Mouse (Mus musculus) skeletal muscle tissue, adult 2 months (tissue): ENCODE data around the gene Dnaaf5.

Source experiments
- DNase-seq: peaks from one replicate; pipeline ENCODE4 v3.0.0-alpha.2; 2012; ENCODE audit warnings: low read depth, low spot score

The Dnaaf5 gene

DNA sequence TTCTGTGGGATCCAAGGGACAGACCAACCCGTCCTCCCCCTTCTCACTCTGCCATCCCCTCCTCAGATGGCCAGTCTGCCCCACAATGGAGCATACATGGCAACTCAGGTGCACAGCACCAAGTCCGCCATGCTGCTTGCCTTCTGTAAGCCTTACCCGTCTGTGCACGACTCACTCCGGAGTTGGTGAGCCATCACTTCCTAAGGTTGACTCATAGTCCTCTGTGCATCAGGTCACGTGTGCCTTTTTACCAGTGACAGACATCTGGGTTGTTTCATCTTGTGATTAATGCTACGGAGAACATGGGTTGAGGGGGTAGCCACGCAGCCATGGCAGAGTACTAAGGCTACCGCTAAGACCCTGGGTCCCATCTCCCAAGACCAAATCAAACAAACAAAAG is 9.4 kb upstream of the Dnaaf5 start:
- no peak for DNase-seq

GRCm38 (mm10) chr5:139141326-139141725 is 8.7 kb upstream of the Dnaaf5 start:
- DNase-seq = no peak

- DNase-seq = no peak
Measured at GRCm38 (mm10) chr5:139143890-139144289, 6.1 kb upstream of the Dnaaf5 start.

DNA sequence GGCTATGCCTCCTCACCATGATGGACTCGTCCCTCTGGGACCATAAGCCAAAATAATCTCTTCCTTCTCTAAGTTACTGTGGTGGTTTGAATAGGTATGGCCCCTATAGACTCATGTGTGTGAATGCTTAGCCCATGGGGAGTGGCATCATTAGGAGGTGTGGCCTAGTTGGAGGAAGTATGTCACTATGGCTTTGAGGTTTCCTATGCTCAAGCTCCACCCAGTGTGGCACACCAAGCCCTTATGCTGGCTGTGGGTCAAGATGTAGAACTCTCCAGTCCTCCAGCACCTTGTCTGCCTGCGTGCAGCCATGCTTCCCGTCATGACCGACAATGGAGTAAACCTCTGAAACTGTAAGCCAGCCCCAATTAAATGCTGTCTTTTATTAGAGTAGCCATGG is 4.3 kb upstream of the Dnaaf5 start:
- DNase-seq = no peak

GRCm38 (mm10) chr5:139146476-139147075 is 3.4 kb upstream of the Dnaaf5 start:
- no peak for DNase-seq

GRCm38 (mm10) chr5:139147178-139148078 is 2.6 kb upstream of the Dnaaf5 start:
- DNase-seq = no peak

DNA sequence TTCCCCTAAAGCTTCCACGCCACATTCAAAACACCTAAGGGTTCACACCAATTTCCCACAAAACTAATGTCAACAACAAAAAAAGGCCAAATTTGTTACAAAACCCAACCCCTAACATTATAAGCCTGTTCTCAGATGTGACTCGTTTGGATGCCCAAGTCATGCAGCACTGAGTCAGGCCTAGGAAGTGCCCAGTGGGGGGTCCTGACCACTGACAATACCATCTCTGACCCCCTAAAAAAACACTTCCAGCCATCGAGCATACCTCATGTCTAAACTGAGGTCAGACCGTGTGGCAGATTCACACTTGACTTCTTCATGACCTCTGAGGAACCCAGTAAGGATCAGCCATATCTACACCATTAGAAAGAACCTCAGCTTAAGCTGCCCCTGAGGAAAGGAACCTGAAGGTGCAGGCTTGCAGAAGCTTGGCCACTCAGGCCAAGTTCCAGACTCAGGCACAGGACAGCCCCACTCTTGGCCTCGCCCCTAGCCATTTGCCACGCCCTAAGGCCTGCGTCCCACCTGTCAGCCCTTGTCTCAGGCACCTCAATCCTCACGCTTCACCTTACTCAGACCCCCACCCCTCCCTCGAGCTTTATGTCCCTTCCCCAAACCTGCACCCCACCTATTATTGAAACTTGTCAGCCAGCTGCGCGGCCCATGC is 884 bp upstream of the Dnaaf5 start:
- no peak for DNase-seq

- no peak for DNase-seq
Measured at GRCm38 (mm10) chr5:139150603-139151031, 594 bp downstream of the Dnaaf5 start.

DNA sequence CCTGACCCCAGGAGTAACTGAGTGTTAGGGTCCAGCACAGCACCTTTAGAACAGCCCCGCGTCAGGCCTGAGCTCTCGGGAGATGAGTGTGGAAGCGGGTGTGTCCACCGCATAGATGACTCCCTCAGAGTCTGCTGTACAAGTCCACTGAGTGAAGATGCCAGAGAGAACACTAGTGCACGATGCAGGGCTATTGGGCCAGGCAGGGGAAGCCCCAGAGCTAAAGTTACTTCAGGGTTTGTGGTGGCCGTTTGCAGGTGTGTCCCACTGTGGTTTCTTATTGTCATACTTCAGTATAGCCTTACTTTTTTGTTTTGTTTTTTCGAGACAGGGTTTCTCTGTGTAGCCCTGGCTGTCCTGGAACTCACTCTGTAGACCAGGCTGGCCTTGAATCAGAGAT is 10.9 kb downstream of the Dnaaf5 start:
- DNase-seq = no peak

DNA sequence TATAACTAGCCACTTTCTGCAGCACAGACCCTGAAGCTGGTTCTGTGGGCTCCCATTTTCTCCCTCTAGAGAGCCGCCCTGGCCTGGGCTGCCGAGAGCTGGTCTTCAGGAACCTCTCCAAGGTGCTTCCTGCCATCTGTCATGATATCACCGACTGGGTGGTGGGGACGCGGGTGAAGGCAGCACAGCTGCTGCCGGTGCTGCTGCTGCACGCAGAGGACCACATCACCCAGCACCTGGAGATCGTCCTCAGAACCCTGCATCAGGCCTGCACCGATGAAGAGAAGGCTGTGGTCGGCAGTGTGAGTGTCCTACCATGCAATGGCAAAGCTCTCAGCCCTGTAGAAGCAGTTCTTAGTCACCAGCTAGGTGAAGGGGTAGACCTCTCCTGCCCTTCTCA is 11.6 kb downstream of the Dnaaf5 start:
- no peak for DNase-seq

DNA sequence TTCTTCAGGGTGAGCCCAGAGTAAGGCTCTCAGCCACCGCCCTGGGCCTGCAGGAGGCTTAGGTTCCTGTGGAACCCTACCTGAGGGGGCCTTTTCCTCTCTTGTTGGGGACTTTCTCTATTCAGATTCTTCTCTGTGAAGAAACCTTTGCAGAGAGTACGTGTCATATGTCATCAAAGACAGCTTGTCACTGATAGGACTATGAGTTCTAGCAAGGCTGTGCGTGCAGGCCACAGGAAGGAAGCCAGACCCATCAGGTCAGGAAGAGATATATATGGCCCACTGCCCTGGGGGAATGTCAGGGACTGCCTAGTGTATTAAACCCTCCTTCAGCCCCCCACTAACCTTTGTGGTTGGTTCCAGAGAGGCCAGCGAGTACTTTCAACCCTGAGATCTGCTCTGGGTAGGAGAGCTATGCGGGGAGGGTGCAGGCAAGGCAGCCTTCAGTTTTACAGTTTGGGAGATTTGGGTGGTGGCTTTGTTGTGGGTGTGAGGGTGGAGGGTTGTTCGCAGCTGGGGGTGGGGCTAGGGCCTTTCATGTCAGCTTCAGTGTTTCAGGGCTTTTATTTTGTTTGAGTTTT is 16.8 kb downstream of the Dnaaf5 start:
- DNase-seq = no peak

GRCm38 (mm10) chr5:139167548-139167947 is 17.5 kb downstream of the Dnaaf5 start:
- no peak for DNase-seq

- DNase-seq = no peak
Measured at GRCm38 (mm10) chr5:139171929-139172328, 21.9 kb downstream of the Dnaaf5 start.

- no peak for DNase-seq
Measured at GRCm38 (mm10) chr5:139174141-139174540, 24.1 kb downstream of the Dnaaf5 start.

DNA sequence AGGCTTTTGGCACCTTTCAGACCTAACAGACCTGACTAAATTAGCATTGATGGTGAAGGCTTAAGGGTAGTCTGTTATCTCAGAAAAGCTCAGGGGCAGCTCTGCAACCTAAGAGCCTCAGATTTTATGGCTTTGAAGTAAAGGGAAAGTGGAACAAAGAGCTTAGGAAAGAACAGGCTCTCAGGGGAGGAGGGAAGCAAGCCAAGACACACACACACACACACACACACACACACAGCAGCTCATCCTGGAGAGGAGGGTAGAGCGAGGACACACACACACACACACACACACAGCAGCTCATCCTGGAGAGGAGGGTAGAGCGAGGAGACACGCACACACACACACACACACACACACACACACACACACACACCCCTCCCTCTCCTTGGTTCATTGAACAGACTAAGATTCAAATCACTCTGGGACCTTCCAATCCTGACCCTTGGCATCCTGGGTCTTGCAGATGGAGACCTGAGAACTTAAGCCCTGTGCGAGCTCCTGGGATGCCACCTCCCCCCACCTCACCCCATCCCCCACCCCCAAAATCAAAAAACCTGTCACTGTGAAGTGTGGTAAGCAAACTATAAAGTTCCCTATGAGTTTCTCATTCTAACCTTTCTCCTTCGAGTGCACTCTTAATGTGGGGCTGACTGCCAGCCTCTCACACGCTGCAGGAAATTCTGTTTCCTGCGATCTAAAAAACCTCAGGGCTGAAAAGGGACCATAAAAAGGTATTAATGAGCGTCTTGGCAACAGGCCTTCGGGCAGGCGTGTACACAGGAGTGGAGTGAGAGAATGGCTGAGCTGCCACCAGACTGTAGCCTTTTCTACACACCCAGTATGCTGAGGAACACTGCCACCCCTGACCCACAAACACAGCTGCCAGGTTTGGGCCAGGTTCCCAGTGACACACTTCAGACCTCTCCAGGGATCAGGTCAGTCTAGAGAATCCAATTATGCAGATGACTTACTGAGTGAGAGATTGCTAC is 24.8 kb downstream of the Dnaaf5 start:
- no peak for DNase-seq

- DNase-seq = peak; percentile 74
Measured at GRCm38 (mm10) chr5:139178895-139179631, 29.0 kb downstream of the Dnaaf5 start.

GRCm38 (mm10) chr5:139183131-139183530 is 33.1 kb downstream of the Dnaaf5 start:
- no peak for DNase-seq

DNA sequence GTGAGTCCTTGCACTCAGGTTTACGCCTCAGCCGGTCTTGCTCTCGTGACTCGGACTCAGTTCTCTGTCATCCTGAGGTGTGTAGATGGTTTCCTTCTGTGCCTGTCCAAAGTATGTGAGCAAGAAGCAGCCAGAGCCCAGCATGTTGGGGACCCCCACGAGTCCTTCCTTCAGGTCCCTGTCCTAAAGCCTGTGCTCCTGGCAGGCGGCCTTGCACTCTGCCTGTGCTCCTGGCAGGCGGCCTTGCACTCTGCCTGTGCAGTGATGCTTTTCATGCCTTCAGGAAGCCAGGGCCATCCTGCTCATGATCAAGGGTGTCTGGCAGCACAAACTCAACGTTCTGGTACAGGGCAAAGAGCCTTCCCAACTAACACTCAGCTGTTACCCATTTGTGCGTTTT is 33.6 kb downstream of the Dnaaf5 start:
- no peak for DNase-seq

DNA sequence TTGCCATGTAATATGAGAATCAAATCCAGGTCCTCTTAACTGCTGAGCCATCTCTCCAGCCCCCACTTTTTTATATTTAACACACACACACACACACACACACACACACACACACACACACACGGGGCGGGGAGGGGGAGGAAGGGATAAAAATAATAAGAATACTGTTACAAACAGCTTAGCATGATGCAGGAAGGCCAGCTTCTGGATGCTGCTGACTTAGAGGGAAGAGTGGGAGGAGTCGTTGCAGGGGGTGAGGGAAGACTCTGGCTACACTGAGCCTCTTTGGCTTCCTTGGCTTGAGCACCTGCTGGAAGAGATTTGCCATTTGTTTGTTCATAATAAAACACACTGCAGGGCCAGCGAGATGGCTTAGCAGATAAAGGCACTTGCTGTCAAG is 34.9 kb downstream of the Dnaaf5 start:
- no peak for DNase-seq

- no peak for DNase-seq
Measured at GRCm38 (mm10) chr5:139189726-139190125, 39.7 kb downstream of the Dnaaf5 start.
